Mouse (Mus musculus): Measurements from ENCODE around the gene Cit. TPM values are rescaled to one million over a fixed set of nuclear protein-coding genes. Genes with fewer than 3 reads are reported as not detected.
A peak's percentile ranks its signal among the peaks of the same experiment; 100 is the strongest.

The Cit gene
- polyA plus RNA-seq, 1 experiment from 2014 or later, result 30.4 TPM

- no peak overlapping the region for H3K9ac ChIP-seq (replicated peaks; ENCODE audit: low read length)
- H3K4me2 ChIP-seq (replicated peaks; ENCODE audit: low read depth, low read length), result peak overlapping the region; percentile 35
- no peaks in the 10 kb centered on the region for H3K36me3 ChIP-seq (ENCODE audit: insufficient read depth, low read length)
- H3K9me3 ChIP-seq (ENCODE audit: low read length), result no peaks in the 10 kb centered on the region
- peak overlapping the region; percentile 7; the same call in 1 of the 2 replicates for H3K4me3 ChIP-seq (ENCODE audit: low read length)
- 0 out of 2 replicates have a peak, but pooled peaks have one; percentile 28 for ATAC-seq (ENCODE audit: low FRiP score, low TSS enrichment)
- H3K4me1 ChIP-seq (ENCODE audit: insufficient read depth, low read length), result 0 out of 2 replicates have a peak, but pooled peaks cover 5% of the 10 kb centered on the region
- WGBS, result 6% methylated on average over 19 of the region's 19 CpGs
- H3K27ac ChIP-seq (ENCODE audit: low read length), result no peak overlapping the region
- H3K27me3 ChIP-seq (ENCODE audit: insufficient read depth, low read length), result no peaks in the 10 kb centered on the region
These were observed 185.6 kb downstream of the Cit start for GRCm38 (mm10) chr5:116030566-116031189.

GRCm38 (mm10) chr5:116031190-116031577 lies 186.1 kb downstream of the Cit start:
- 2% methylated on average over 14 of the region's 14 CpGs for WGBS
- H3K9me3 ChIP-seq (ENCODE audit: low read length), result no peaks in the 10 kb centered on the region
- no peak for ATAC-seq (ENCODE audit: low FRiP score, low TSS enrichment)
- no peak overlapping the region for H3K9ac ChIP-seq (replicated peaks; ENCODE audit: low read length)
- no peaks in the 10 kb centered on the region for H3K36me3 ChIP-seq (ENCODE audit: insufficient read depth, low read length)
- H3K27ac ChIP-seq (ENCODE audit: low read length), result no peak overlapping the region
- peak overlapping the region; percentile 35 for H3K4me2 ChIP-seq (replicated peaks; ENCODE audit: low read depth, low read length)
- H3K4me3 ChIP-seq (ENCODE audit: low read length), result no peak overlapping the region
- no peaks in the 10 kb centered on the region for H3K27me3 ChIP-seq (ENCODE audit: insufficient read depth, low read length)
- H3K4me1 ChIP-seq (ENCODE audit: insufficient read depth, low read length), result 0 out of 2 replicates have a peak, but pooled peaks cover 5% of the 10 kb centered on the region

- Histone ChIP-seq H3K27me3 (ENCODE audit: insufficient read depth, low read length) (no peaks in the 10 kb centered on the region), H3K9me3 (ENCODE audit: low read length) (no peaks in the 10 kb centered on the region), H3K27ac (ENCODE audit: low read length) (no peak overlapping the region), H3K4me3 (ENCODE audit: low read length) (no peak overlapping the region), H3K4me2 (replicated peaks; ENCODE audit: low read depth, low read length) (no peak overlapping the region), H3K4me1 (ENCODE audit: insufficient read depth, low read length) (no peaks in the 10 kb centered on the region), H3K36me3 (ENCODE audit: insufficient read depth, low read length) (no peaks in the 10 kb centered on the region), H3K9ac (replicated peaks; ENCODE audit: low read length) (no peak overlapping the region)
- 61% methylated on average over 16 of the region's 16 CpGs for WGBS
- no peak for ATAC-seq (ENCODE audit: low FRiP score, low TSS enrichment)
These were observed 191.4 kb downstream of the Cit start for GRCm38 (mm10) chr5:116036465-116036864.

GRCm38 (mm10) chr5:116037731-116038130 lies 192.7 kb downstream of the Cit start:
- no peaks in the 10 kb centered on the region for H3K36me3 ChIP-seq (ENCODE audit: insufficient read depth, low read length)
- no peak overlapping the region for H3K4me2 ChIP-seq (replicated peaks; ENCODE audit: low read depth, low read length)
- no peaks in the 10 kb centered on the region for H3K4me1 ChIP-seq (ENCODE audit: insufficient read depth, low read length)
- no peaks in the 10 kb centered on the region for H3K9me3 ChIP-seq (ENCODE audit: low read length)
- 65% methylated on average over 11 of the region's 12 CpGs for WGBS
- no peak overlapping the region for H3K9ac ChIP-seq (replicated peaks; ENCODE audit: low read length)
- no peak for ATAC-seq (ENCODE audit: low FRiP score, low TSS enrichment)
- no peak overlapping the region for H3K27ac ChIP-seq (ENCODE audit: low read length)
- no peaks in the 10 kb centered on the region for H3K27me3 ChIP-seq (ENCODE audit: insufficient read depth, low read length)
- H3K4me3 ChIP-seq (ENCODE audit: low read length), result no peak overlapping the region

- WGBS, result 20% methylated on average over 11 of the region's 11 CpGs
- no peaks in the 10 kb centered on the region for H3K4me1 ChIP-seq (ENCODE audit: insufficient read depth, low read length)
- no peak overlapping the region; the same call in 1 of the 2 replicates for H3K4me3 ChIP-seq (ENCODE audit: low read length)
- H3K36me3 ChIP-seq (ENCODE audit: insufficient read depth, low read length), result no peaks in the 10 kb centered on the region
- no peak for ATAC-seq (ENCODE audit: low FRiP score, low TSS enrichment)
- no peak overlapping the region for H3K27ac ChIP-seq (ENCODE audit: low read length)
- peak overlapping the region; percentile 29 for H3K4me2 ChIP-seq (replicated peaks; ENCODE audit: low read depth, low read length)
- H3K9ac ChIP-seq (replicated peaks; ENCODE audit: low read length), result no peak overlapping the region
- H3K27me3 ChIP-seq (ENCODE audit: insufficient read depth, low read length), result no peaks in the 10 kb centered on the region
- no peaks in the 10 kb centered on the region for H3K9me3 ChIP-seq (ENCODE audit: low read length)
These were observed 194.6 kb downstream of the Cit start for GRCm38 (mm10) chr5:116039706-116040105.

- 74% methylated on average over 7 of the region's 7 CpGs for WGBS
- no peak overlapping the region for H3K9ac ChIP-seq (replicated peaks; ENCODE audit: low read length)
- no peaks in the 10 kb centered on the region for H3K9me3 ChIP-seq (ENCODE audit: low read length)
- H3K27me3 ChIP-seq (ENCODE audit: insufficient read depth, low read length), result no peaks in the 10 kb centered on the region
- no peak overlapping the region for H3K27ac ChIP-seq (ENCODE audit: low read length)
- no peaks in the 10 kb centered on the region for H3K36me3 ChIP-seq (ENCODE audit: insufficient read depth, low read length)
- ATAC-seq (ENCODE audit: low FRiP score, low TSS enrichment), result no peak
- no peaks in the 10 kb centered on the region for H3K4me1 ChIP-seq (ENCODE audit: insufficient read depth, low read length)
- no peak overlapping the region for H3K4me3 ChIP-seq (ENCODE audit: low read length)
- no peak overlapping the region for H3K4me2 ChIP-seq (replicated peaks; ENCODE audit: low read depth, low read length)
These were observed 197.2 kb downstream of the Cit start for GRCm38 (mm10) chr5:116042241-116042640.

GRCm38 (mm10) chr5:116045581-116045980 lies 200.5 kb downstream of the Cit start:
- no peak overlapping the region for H3K4me2 ChIP-seq (replicated peaks; ENCODE audit: low read depth, low read length)
- H3K36me3 ChIP-seq (ENCODE audit: insufficient read depth, low read length), result no peaks in the 10 kb centered on the region
- H3K4me3 ChIP-seq (ENCODE audit: low read length), result no peak overlapping the region
- WGBS, result 82% methylated on average over 8 of the region's 8 CpGs
- no peak for ATAC-seq (ENCODE audit: low FRiP score, low TSS enrichment)
- H3K9ac ChIP-seq (replicated peaks; ENCODE audit: low read length), result no peak overlapping the region
- H3K9me3 ChIP-seq (ENCODE audit: low read length), result no peaks in the 10 kb centered on the region
- no peak overlapping the region for H3K27ac ChIP-seq (ENCODE audit: low read length)
- H3K4me1 ChIP-seq (ENCODE audit: insufficient read depth, low read length), result no peaks in the 10 kb centered on the region
- no peaks in the 10 kb centered on the region for H3K27me3 ChIP-seq (ENCODE audit: insufficient read depth, low read length)

DNA sequence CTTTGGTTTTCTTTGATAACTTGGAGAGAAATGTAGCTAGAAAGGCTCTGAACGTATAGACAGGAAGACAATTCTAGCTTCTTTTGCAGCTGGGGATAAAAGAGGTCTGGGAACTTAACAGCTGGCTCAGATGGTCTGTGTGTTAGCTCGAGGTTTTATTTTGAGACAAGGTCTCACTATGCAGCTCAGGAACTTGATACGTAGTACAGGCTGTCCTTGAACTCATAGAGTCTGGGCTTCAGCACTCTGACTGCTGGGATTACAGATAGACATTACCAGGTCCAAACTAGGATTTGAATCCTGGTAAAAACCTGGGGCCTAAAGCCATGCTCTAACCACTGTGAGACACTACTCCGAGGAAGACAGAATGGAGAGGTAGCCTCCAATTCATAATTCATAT lies 201.2 kb downstream of the Cit start:
- H3K9ac ChIP-seq (replicated peaks; ENCODE audit: low read length), result no peak overlapping the region
- no peaks in the 10 kb centered on the region for H3K4me1 ChIP-seq (ENCODE audit: insufficient read depth, low read length)
- no peak for ATAC-seq (ENCODE audit: low FRiP score, low TSS enrichment)
- no peaks in the 10 kb centered on the region for H3K9me3 ChIP-seq (ENCODE audit: low read length)
- 76% methylated on average over 4 of the region's 4 CpGs for WGBS
- H3K27me3 ChIP-seq (ENCODE audit: insufficient read depth, low read length), result no peaks in the 10 kb centered on the region
- no peak overlapping the region for H3K4me3 ChIP-seq (ENCODE audit: low read length)
- no peaks in the 10 kb centered on the region for H3K36me3 ChIP-seq (ENCODE audit: insufficient read depth, low read length)
- no peak overlapping the region for H3K27ac ChIP-seq (ENCODE audit: low read length)
- no peak overlapping the region for H3K4me2 ChIP-seq (replicated peaks; ENCODE audit: low read depth, low read length)

GRCm38 (mm10) chr5:116048321-116048720 lies 203.2 kb downstream of the Cit start:
- H3K36me3 ChIP-seq (ENCODE audit: insufficient read depth, low read length), result no peaks in the 10 kb centered on the region
- no peak overlapping the region for H3K4me3 ChIP-seq (ENCODE audit: low read length)
- H3K27ac ChIP-seq (ENCODE audit: low read length), result no peak overlapping the region
- ATAC-seq (ENCODE audit: low FRiP score, low TSS enrichment), result no peak
- H3K4me2 ChIP-seq (replicated peaks; ENCODE audit: low read depth, low read length), result no peak overlapping the region
- WGBS, result 85% methylated on average over 3 of the region's 3 CpGs
- no peaks in the 10 kb centered on the region for H3K27me3 ChIP-seq (ENCODE audit: insufficient read depth, low read length)
- no peaks in the 10 kb centered on the region for H3K9me3 ChIP-seq (ENCODE audit: low read length)
- H3K4me1 ChIP-seq (ENCODE audit: insufficient read depth, low read length), result no peaks in the 10 kb centered on the region
- H3K9ac ChIP-seq (replicated peaks; ENCODE audit: low read length), result no peak overlapping the region

DNA sequence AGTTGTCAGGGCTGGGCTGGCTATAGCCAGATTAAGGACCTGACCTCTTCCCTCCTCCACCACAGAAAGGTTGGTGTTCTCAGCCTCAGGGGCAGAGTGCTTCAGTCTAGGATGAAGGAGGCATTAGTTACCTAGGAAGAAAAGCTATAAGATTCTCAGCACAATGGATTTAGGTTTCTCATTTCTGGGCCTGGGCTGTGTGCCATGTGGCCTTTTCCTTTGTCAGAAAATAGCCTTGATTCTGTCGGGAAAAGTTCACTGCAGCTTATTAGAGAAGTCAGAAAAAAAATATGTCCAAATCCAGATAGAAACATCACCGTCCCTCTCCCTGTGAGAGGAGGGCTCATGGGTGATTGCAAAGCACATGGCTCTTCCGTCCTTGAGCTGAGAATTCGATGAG lies 204.7 kb downstream of the Cit start:
- Histone ChIP-seq H3K9ac (replicated peaks; ENCODE audit: low read length) (no peak overlapping the region), H3K36me3 (ENCODE audit: insufficient read depth, low read length) (no peaks in the 10 kb centered on the region), H3K4me1 (ENCODE audit: insufficient read depth, low read length) (no peaks in the 10 kb centered on the region), H3K4me2 (replicated peaks; ENCODE audit: low read depth, low read length) (no peak overlapping the region), H3K9me3 (ENCODE audit: low read length) (no peaks in the 10 kb centered on the region), H3K27ac (ENCODE audit: low read length) (no peak overlapping the region), H3K4me3 (ENCODE audit: low read length) (no peak overlapping the region), H3K27me3 (ENCODE audit: insufficient read depth, low read length) (no peaks in the 10 kb centered on the region)
- no peak for ATAC-seq (ENCODE audit: low FRiP score, low TSS enrichment)
- 78% methylated on average over 4 of the region's 4 CpGs for WGBS
